Mouse (Mus musculus): ENCODE measurements around the gene Gls2. TPM values are rescaled to one million over a fixed set of nuclear protein-coding genes. Genes with fewer than 3 reads are reported as not detected.
"Not testable (repeated sequence)": the region's sequence is repeated elsewhere in the genome, so short reads cannot be mapped to it uniquely, and the experiment has no call there.

Gene Gls2
- polyA plus RNA-seq, 1 experiment from 2014 or later, result 1.8 TPM

DNA sequence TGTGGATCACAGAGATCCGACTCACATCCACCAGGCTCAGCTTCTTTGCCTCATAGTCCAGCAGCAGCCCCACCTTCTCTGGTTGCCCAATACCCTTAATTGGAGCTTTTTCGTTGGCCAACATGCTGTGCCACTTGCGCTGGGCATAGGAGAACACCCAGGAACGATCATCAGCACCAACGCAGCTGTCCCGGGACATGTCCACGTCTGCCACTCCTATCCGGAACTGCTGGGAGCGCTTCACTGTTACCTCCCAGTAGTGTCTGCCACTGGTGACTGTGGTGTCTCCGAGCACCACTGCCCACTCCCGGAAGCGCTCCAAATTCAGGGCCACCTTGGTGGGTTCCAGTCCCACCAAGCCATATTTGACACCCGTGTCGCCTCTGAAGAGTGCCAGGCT is 16.7 kb downstream of the Gls2 start:
- Histone ChIP-seq H3K9me3 (ENCODE audit: low read depth, low read length) (no peaks in the 10 kb centered on the region), H3K9ac (peak overlapping the region; percentile 71), H3K4me2 (peak overlapping the region; percentile 93), H3K4me3 (ENCODE audit: low read depth, low read length) (peak overlapping the region; percentile 71), H3K27ac (ENCODE audit: low read depth) (no peak overlapping the region), H3K36me3 (ENCODE audit: insufficient read depth) (0 out of 2 replicates have a peak, but pooled peaks cover 3% of the 10 kb centered on the region), H3K4me1 (ENCODE audit: insufficient read depth) (0 out of 2 replicates have a peak, but pooled peaks cover 3% of the 10 kb centered on the region), H3K27me3 (ENCODE audit: insufficient read depth, low read length) (no peaks in the 10 kb centered on the region)
- DNase-seq (no peak), ATAC-seq (ENCODE audit: insufficient read depth) (peak; percentile 27; the same call in 1 of the 2 replicates)
- WGBS, result 19% methylated on average over 14 of the region's 14 CpGs
- TF ChIP-seq CTCF (IDR thresholded peaks at IDR 0.05; ENCODE audit: low read depth), result no peak

DNA sequence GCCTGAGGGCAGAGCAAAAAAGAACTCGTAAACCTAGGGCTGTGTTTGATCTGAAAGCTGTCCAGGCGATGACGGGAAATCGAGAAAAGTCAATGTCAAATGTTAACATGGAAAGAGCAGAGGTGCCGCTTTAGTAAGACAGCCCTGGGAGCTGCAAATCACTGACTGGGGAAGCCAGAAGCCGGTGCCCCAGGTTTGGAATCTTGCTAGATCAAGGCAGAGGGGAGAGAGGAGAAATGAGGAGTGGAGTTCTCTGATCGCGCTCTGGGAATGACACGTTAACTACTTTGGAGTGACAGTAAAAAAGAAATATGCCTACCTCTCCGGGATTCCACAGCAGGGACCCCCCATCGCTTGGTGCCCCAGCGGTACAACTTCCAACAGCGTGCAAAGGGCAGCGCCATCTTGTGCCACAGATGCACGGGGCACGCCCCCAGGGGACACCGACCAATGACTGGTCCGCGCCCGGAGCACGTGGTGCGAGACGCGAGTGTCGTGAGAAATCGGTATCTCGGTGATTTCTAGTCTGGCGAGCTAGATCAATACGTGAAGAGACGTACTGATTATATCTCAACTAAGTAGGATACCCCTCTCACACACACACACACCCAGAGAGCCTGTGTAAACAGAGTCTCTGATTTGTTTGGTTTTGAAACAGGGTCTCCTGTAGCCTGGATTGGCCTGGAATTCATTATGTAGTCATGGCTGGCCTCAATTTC is 17.3 kb downstream of the Gls2 start, which contains the start of gene Spryd4:
Gene Spryd4, minus strand, starts transcription at position 418 of the 719 bp plus-strand sequence.
- no peaks in the 10 kb centered on the region for H3K9me3 ChIP-seq (ENCODE audit: low read depth, low read length)
- H3K4me2 ChIP-seq, result peak within 1 kb of the TSS; percentile 93
- WGBS, result under 1% methylated on average over 30 of the region's 30 CpGs
- H3K27me3 ChIP-seq (ENCODE audit: insufficient read depth, low read length), result no peaks in the 10 kb centered on the region
- no peak within 1 kb of the TSS for H3K27ac ChIP-seq (ENCODE audit: low read depth)
- peak within 1 kb of the TSS; percentile 71 for H3K9ac ChIP-seq
- 0 out of 2 replicates have a peak, but pooled peaks cover 3% of the 10 kb centered on the region for H3K4me1 ChIP-seq (ENCODE audit: insufficient read depth)
- TF ChIP-seq CTCF (IDR thresholded peaks at IDR 0.05; ENCODE audit: low read depth), result peak; percentile 47; the same call in 1 of the 2 replicates
- peak; percentile 97 for ATAC-seq (ENCODE audit: insufficient read depth)
- DNase-seq, result peak; percentile 95
- no peaks in the 10 kb centered on the region for H3K36me3 ChIP-seq (ENCODE audit: insufficient read depth)
- peak within 1 kb of the TSS; percentile 71 for H3K4me3 ChIP-seq (ENCODE audit: low read depth, low read length)

DNA sequence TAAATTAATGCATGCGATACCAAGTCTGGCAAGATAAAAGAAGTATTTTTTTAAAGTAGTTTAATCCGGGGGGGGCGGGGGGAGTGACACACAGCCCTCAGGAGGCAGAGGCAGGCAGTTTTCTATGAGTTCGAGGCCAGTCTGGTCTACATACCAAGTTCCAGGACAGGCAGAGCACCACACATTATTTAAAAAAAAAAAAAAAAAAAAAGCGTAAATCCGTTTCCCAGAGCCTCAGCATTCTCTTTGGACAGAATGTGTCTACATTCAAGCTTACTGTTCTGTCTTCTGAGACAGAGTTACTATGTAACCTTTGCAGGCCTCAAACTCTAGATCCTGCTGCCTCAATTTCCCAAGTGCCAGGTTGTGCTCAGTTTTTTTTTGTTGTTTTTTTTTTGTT is 17.9 kb downstream of the Gls2 start:
- no peaks in the 10 kb centered on the region for H3K27me3 ChIP-seq (ENCODE audit: insufficient read depth, low read length)
- H3K4me1 ChIP-seq (ENCODE audit: insufficient read depth), result 0 out of 2 replicates have a peak, but pooled peaks cover 3% of the 10 kb centered on the region
- DNase-seq, result no peak
- H3K36me3 ChIP-seq (ENCODE audit: insufficient read depth), result no peaks in the 10 kb centered on the region
- TF ChIP-seq CTCF (IDR thresholded peaks at IDR 0.05; ENCODE audit: low read depth), result no peak
- peak overlapping the region; percentile 71 for H3K9ac ChIP-seq
- peak overlapping the region; percentile 71 for H3K4me3 ChIP-seq (ENCODE audit: low read depth, low read length)
- H3K27ac ChIP-seq (ENCODE audit: low read depth), result no peak overlapping the region
- WGBS, result 51% methylated on average over 6 of the region's 6 CpGs
- H3K9me3 ChIP-seq (ENCODE audit: low read depth, low read length), result no peaks in the 10 kb centered on the region
- ATAC-seq (ENCODE audit: insufficient read depth), result no peak
- peak overlapping the region; percentile 93 for H3K4me2 ChIP-seq

DNA sequence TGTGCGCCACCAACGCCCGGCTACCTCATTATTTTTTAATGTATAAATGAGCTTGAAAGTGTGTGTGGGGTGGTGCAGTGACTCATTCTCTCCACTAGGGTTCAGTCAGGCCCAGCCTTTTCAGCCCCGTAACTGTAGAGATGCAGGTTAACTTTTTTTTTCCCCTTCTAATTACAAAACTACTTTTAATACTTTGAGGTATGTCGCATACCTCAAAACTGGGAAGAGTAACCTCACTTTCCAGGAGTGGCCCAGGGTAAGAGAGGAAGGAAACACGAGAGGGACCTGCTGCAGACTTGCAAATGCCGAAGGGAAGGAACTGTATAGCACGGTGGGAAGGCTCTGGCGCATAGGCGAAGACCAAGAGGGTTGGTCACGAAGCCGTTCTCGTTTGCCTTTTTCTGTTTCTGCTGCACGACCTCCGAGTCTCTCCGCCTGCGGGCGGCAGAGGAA is 18.6 kb downstream of the Gls2 start:
- Histone ChIP-seq H3K27ac (ENCODE audit: low read depth) (0 out of 2 replicates have a peak overlapping the region, but pooled peaks have one; percentile 24), H3K4me3 (ENCODE audit: low read depth, low read length) (peak overlapping the region; percentile 35), H3K9ac (peak overlapping the region; percentile 48), H3K36me3 (ENCODE audit: insufficient read depth) (no peaks in the 10 kb centered on the region), H3K4me1 (ENCODE audit: insufficient read depth) (0 out of 2 replicates have a peak, but pooled peaks cover 3% of the 10 kb centered on the region), H3K27me3 (ENCODE audit: insufficient read depth, low read length) (no peaks in the 10 kb centered on the region), H3K4me2 (peak overlapping the region; percentile 69), H3K9me3 (ENCODE audit: low read depth, low read length) (no peaks in the 10 kb centered on the region)
- peak; percentile 80 for TF ChIP-seq CTCF (IDR thresholded peaks at IDR 0.05; ENCODE audit: low read depth)
- 1% methylated on average over 18 of the region's 18 CpGs for WGBS
- no peak for ATAC-seq (ENCODE audit: insufficient read depth)
- peak; percentile 85 for DNase-seq

DNA sequence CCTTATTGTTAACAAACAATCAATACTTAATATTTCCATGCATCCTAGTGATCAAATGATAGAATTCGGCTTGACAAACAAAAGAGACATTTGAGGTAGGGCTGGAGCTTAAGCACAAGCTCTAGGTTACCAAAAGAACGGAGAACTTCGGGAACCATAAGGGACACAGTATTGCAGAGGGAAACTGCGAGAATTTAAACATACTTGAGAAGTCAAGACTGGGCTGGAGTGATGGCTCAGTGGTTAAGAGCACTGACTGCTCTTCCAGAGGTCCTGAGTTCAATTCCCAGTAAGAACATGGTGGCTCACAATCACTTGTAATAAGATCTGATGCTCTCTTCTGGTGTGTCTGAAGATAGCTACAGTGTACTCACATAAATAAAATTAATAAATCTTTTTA is 19.9 kb downstream of the Gls2 start:
- H3K36me3 ChIP-seq (ENCODE audit: insufficient read depth); H3K4me1 ChIP-seq (ENCODE audit: insufficient read depth); ATAC-seq (ENCODE audit: insufficient read depth); H3K4me2 ChIP-seq; H3K9ac ChIP-seq; H3K4me3 ChIP-seq (ENCODE audit: low read depth, low read length); H3K27ac ChIP-seq (ENCODE audit: low read depth); H3K27me3 ChIP-seq (ENCODE audit: insufficient read depth, low read length); DNase-seq; H3K9me3 ChIP-seq (ENCODE audit: low read depth, low read length): not testable (repeated sequence)
- 79% methylated on average over 4 of the region's 4 CpGs for WGBS

DNA sequence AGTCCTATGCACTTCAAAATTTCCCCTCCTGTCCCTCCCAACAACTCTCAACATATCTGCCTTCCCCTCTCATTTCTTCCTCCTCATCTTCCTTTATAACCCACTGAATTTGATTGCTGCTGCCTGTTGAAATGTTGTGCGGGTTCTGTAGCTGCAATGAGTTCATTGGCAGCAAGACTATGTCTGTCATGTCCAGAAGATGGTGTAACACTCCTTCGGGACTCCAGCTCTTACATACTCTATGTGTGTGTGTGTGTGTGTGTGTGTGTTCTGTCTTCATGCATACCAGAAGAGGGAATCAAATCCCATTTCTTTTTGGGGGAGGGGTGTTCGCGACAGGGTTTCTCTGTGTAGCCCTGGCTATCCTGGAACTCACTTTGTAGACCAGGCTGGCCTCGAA is 20.7 kb downstream of the Gls2 start:
- no peak for DNase-seq

DNA sequence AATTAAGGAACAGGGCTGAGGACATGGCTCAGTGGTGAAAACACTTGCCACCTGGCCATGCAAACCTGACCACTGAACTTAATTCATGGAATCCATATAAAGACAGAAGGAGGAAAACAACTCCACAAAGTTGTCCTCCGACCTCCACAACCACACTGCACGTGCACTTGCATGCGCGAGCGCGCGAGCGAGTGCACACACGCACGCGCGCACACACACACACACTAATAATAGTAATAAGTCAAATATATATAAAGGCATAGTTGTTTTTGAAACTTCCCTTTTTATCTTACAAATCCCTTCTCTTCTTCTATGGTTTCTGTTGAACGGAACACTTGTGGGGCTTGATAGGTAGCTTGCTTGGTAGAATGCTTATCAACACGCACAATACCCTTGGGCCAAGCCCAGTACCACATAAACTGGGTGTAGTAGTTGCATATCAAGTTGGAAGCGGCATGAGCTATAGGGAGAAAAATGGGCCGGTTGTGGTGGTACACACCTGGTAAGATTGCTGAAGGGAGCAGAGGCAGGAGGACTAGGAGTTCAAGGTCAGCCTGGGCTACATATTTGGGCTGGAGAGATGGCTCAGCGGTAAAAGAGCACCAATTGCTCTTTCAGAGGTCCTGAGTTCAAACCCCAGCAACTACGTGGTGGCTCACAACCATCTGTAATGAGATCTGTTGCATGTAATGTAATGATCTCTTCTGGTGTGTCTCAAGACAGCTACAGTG is 24.3 kb downstream of the Gls2 start:
- no peak overlapping the region for H3K4me2 ChIP-seq
- H3K27ac ChIP-seq (ENCODE audit: low read depth), result no peak overlapping the region
- no peak for ATAC-seq (ENCODE audit: insufficient read depth)
- no peak overlapping the region for H3K9ac ChIP-seq
- no peaks in the 10 kb centered on the region for H3K27me3 ChIP-seq (ENCODE audit: insufficient read depth, low read length)
- 88% methylated on average over 18 of the region's 18 CpGs for WGBS
- TF ChIP-seq CTCF (IDR thresholded peaks at IDR 0.05; ENCODE audit: low read depth), result no peak
- no peaks in the 10 kb centered on the region for H3K36me3 ChIP-seq (ENCODE audit: insufficient read depth)
- no peaks in the 10 kb centered on the region for H3K9me3 ChIP-seq (ENCODE audit: low read depth, low read length)
- no peaks in the 10 kb centered on the region for H3K4me1 ChIP-seq (ENCODE audit: insufficient read depth)
- no peak for DNase-seq
- H3K4me3 ChIP-seq (ENCODE audit: low read depth, low read length), result no peak overlapping the region

More for the DNA sequence above, 20.7 kb downstream of the Gls2 start:
- Histone ChIP-seq H3K9me3 (ENCODE audit: low read depth, low read length) (no peaks in the 10 kb centered on the region), H3K9ac (no peak overlapping the region), H3K4me1 (ENCODE audit: insufficient read depth) (0 out of 2 replicates have a peak, but pooled peaks cover 3% of the 10 kb centered on the region), H3K4me3 (ENCODE audit: low read depth, low read length) (no peak overlapping the region), H3K36me3 (ENCODE audit: insufficient read depth) (no peaks in the 10 kb centered on the region), H3K4me2 (no peak overlapping the region), H3K27me3 (ENCODE audit: insufficient read depth, low read length) (no peaks in the 10 kb centered on the region), H3K27ac (ENCODE audit: low read depth) (no peak overlapping the region)
- no peak for ATAC-seq (ENCODE audit: insufficient read depth)
- WGBS, result 77% methylated on average over 5 of the region's 5 CpGs
- TF ChIP-seq CTCF (IDR thresholded peaks at IDR 0.05; ENCODE audit: low read depth), result no peak

All from lung, embryonic 14.5 days (tissue).